Mouse (Mus musculus): ENCODE measurements at regions not wholly inside any gene's neighbourhood (a gene's known extent, or its start where the extent isn't known, plus 50 kb on each side); places are given as distances from the start of the nearest gene placed in this dataset.

GRCm38 (mm10) chr15:11737436-11738000, 169.6 kb downstream of the Npr3 start:
- TF ChIP-seq EP300 (IDR thresholded peaks at IDR 0.05; ENCODE audit: low read depth) = no peak
- TF ChIP-seq CTCF (IDR thresholded peaks at IDR 0.05; ENCODE audit: low read depth) = no peak
